Mouse (Mus musculus) heart, postnatal 0 days (tissue): ENCODE results near the gene AU021092. TPM values are rescaled to one million over a fixed set of nuclear protein-coding genes. Genes with fewer than 3 reads are reported as not detected.

Source experiments
- ATAC-seq: fragments of 200-750 bp; cut with Nextera tagmentation; 2 replicates; pipeline ENCODE4 v1.8.0; 2017; ENCODE audit warnings: low read depth, moderate number of reproducible peaks, moderate library complexity; ENCODE audit not compliant: insufficient read depth
- DNase-seq: peaks from one replicate; pipeline ENCODE4 v3.0.0-alpha.2; 2016; ENCODE audit warnings: low spot score
- H3K27ac ChIP-seq: fragments of 300-500 bp; sonication (generic); 2 replicates; pipeline ENCODE4 v1.5.1; 2014; ENCODE audit warnings: low read depth, mild to moderate bottlenecking
- H3K27me3 ChIP-seq: fragments of 300-500 bp; sonication (generic); 2 replicates; pipeline ENCODE4 v1.6.1; 2014; ENCODE audit warnings: low read length, mixed read lengths; ENCODE audit not compliant: control insufficient read depth, insufficient read depth
- H3K36me3 ChIP-seq: fragments of 300-500 bp; sonication (generic); replicated peaks from 2 replicates; pipeline ENCODE4 v1.6.1; 2014; ENCODE audit warnings: low read length, mixed read lengths; ENCODE audit not compliant: control insufficient read depth, insufficient read depth
- H3K4me1 ChIP-seq: fragments of 300-500 bp; sonication (generic); 2 replicates; pipeline ENCODE4 v1.6.1; 2014; ENCODE audit warnings: antibody characterized with exemption; ENCODE audit not compliant: control insufficient read depth, insufficient read depth
- H3K4me2 ChIP-seq: fragments of 300-500 bp; sonication (generic); 2 replicates; pipeline ENCODE4 v1.6.1; 2014; ENCODE audit warnings: low read depth, mild to moderate bottlenecking, low read length, moderate library complexity
- H3K4me3 ChIP-seq: fragments of 300-500 bp; sonication (generic); 2 replicates; pipeline ENCODE4 v1.5.1; 2014; ENCODE audit warnings: low read depth, low read length
- H3K9ac ChIP-seq: fragments of 300-500 bp; sonication (generic); replicated peaks from 2 replicates; pipeline ENCODE4 v1.6.1; 2014; ENCODE audit warnings: low read depth, low read length, mixed read lengths
- H3K9me3 ChIP-seq: fragments of 300-500 bp; sonication (generic); replicated peaks from 2 replicates; pipeline ENCODE4 v1.6.1; 2016; ENCODE audit warnings: low read length; ENCODE audit not compliant: control insufficient read depth
- CTCF ChIP-seq: IDR thresholded peaks from 2 replicates; pipeline ENCODE4 v1.5.1; 2016; ENCODE audit warnings: antibody characterized with exemption, control low read depth, low read depth
- EP300 ChIP-seq: IDR thresholded peaks from 2 replicates; pipeline ENCODE4 v1.6.1; 2016; ENCODE audit warnings: antibody characterized with exemption, low read depth
- WGBS: fragments of 180-500 bp; shearing (Covaris S2); extraction: QIAGEN DNeasy Blood & Tissue Kit; methylation state at CpG from one replicate; pipeline ENCODE4 v1.1.7; 2014; 5-methylcytosine and 5-hydroxymethylcytosine counted together
- polyA plus RNA-seq: library from polyadenylated mRNA; unstranded; fragments of >200 nt; fragmentation: Nextera tagmentation; extraction: Ambion mirVana; gene quantifications from 2 replicates; pipeline ENCODE4 v1.2.1, GENCODE M21; 2015
- total RNA-seq: library from RNA; depleted of rRNA; stranded (reverse); fragments of >200 nt; gene quantifications from 2 replicates; pipeline ENCODE4 v1.2.3, GENCODE M21; 2014; ENCODE audit warnings: low replicate concordance

AU021092 gene
- total and polyA plus RNA-seq, 2 experiments from 2014 or later, result 6.3 to 12.2 TPM

GRCm38 (mm10) chr16:5210365-5210764, 11.7 kb downstream of the AU021092 start:
- no peaks in the 10 kb centered on the region for H3K36me3 ChIP-seq
- H3K9me3 ChIP-seq, result no peaks in the 10 kb centered on the region
- H3K9ac ChIP-seq, result no peak overlapping the region
- H3K27me3 ChIP-seq, result no peaks in the 10 kb centered on the region
- H3K27ac ChIP-seq, result no peak overlapping the region
- no peak for ATAC-seq
- no peak for TF ChIP-seq CTCF
- no peak for TF ChIP-seq EP300
- WGBS, result 80% methylated on average over 2 of the region's 2 CpGs
- no peak overlapping the region for H3K4me2 ChIP-seq
- H3K4me1 ChIP-seq, result no peaks in the 10 kb centered on the region
- no peak for DNase-seq
- no peak overlapping the region for H3K4me3 ChIP-seq

GRCm38 (mm10) chr16:5206051-5206450, 16.0 kb downstream of the AU021092 start:
- no peak overlapping the region for H3K4me3 ChIP-seq
- 52% methylated on average over 5 of the region's 5 CpGs for WGBS
- H3K27ac ChIP-seq, result no peak overlapping the region
- TF ChIP-seq EP300 (no peak), CTCF (no peak)
- H3K9ac ChIP-seq, result no peak overlapping the region
- peaks cover 4% of the 10 kb centered on the region for H3K4me1 ChIP-seq
- no peaks in the 10 kb centered on the region for H3K27me3 ChIP-seq
- no peak overlapping the region for H3K4me2 ChIP-seq
- ATAC-seq, result no peak
- DNase-seq, result no peak
- H3K9me3 ChIP-seq, result no peaks in the 10 kb centered on the region
- H3K36me3 ChIP-seq, result 0 out of 2 replicates have a peak, but pooled peaks cover 3% of the 10 kb centered on the region

- ATAC-seq, result no peak
These were observed 16.6 kb downstream of the AU021092 start for GRCm38 (mm10) chr16:5205431-5205970.

DNA sequence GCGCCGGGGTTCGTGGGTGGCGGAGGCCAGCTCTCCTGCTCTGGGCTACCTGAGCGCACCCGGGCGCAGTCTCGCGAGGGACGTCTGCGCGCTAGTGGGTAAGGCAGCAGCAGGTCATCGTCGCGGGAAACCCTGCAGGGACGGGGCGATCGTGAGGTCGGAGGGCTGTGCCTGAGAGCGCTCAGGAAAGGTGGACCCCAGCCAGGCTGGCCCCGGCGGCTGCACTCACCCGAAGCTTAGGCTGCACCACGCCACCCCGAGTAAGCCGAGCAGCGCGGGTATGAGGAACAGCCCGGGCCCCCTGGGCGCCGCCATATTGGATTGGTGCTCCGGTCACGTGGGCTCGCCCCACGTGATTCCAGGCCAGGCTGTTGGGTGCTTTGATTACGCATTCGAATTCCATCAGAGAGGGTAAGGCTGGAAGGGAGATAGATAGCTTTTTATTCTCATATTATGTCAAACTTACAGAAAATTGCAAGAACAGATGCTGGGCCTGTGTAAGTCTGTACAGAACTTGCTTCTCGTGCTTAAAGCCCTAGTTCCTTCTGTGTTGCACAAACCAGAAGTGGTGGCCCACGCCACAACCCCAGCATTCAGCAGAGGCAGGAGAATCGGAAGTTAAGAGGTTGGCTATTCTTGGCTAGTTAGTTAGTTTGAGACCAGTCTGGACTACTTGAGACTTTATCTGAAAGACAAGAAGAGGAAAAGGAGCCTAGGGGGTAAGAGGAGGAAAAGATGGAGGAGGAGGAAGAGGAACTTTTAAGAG, 18.2 kb downstream of the AU021092 start, which contains the start of gene Nagpa:
Nagpa (minus strand) TSS at position 345 of the 766 bp plus-strand sequence.
- H3K4me1 ChIP-seq, result peaks cover 4% of the 10 kb centered on the region
- H3K27ac ChIP-seq, result peak within 1 kb of the TSS; percentile 28; the same call in 1 of the 2 replicates
- peak within 1 kb of the TSS; percentile 82 for H3K4me3 ChIP-seq
- ATAC-seq, result peak; percentile 90
- H3K27me3 ChIP-seq, result no peaks in the 10 kb centered on the region
- peak within 1 kb of the TSS; percentile 100 for H3K4me2 ChIP-seq
- H3K9ac ChIP-seq, result peak within 1 kb of the TSS; percentile 65
- peak; percentile 76 for DNase-seq
- WGBS, result 2% methylated on average over 40 of the region's 40 CpGs
- H3K36me3 ChIP-seq, result peaks cover 24% of the 10 kb centered on the region; the same call in 1 of the 2 replicates
- no peaks in the 10 kb centered on the region for H3K9me3 ChIP-seq
- TF ChIP-seq CTCF (no peak), EP300 (no peak)

More at GRCm38 (mm10) chr16:5205431-5205970, 16.6 kb downstream of the AU021092 start:
- H3K36me3 ChIP-seq, result peaks cover 9% of the 10 kb centered on the region; the same call in 1 of the 2 replicates
- no peaks in the 10 kb centered on the region for H3K27me3 ChIP-seq
- H3K4me3 ChIP-seq, result no peak overlapping the region
- H3K9me3 ChIP-seq, result no peaks in the 10 kb centered on the region
- no peak overlapping the region for H3K9ac ChIP-seq
- no peak for DNase-seq
- TF ChIP-seq CTCF (no peak), EP300 (no peak)
- WGBS, result 57% methylated on average over 5 of the region's 5 CpGs
- no peak overlapping the region for H3K27ac ChIP-seq
- no peak overlapping the region for H3K4me2 ChIP-seq
- peaks cover 4% of the 10 kb centered on the region for H3K4me1 ChIP-seq

DNA sequence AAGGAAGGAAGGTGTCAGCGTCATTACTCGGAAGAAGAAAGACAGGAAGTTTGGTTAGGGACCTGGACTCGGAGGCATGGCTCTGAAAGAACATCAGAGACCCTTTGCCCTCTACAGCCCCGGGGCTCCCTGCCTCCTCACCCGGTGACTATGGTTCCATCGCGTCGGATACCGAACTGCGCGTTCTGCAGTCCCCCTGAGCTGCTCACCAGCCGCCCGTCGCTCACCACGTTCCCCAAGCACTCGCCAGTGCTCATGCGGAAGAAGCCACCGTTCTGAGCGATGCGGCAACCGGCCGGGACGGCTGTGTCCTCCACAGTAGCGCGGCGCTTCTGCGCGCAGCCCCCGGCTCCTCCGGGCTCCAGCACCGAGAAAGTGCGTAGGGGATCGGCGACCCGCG, 18.9 kb downstream of the AU021092 start:
- Histone ChIP-seq H3K27ac (peak overlapping the region; percentile 28; the same call in 1 of the 2 replicates), H3K36me3 (peaks cover 30% of the 10 kb centered on the region; the same call in 1 of the 2 replicates), H3K4me1 (peaks cover 4% of the 10 kb centered on the region), H3K9ac (peak overlapping the region; percentile 65), H3K27me3 (no peaks in the 10 kb centered on the region), H3K9me3 (no peaks in the 10 kb centered on the region), H3K4me3 (peak overlapping the region; percentile 82), H3K4me2 (peak overlapping the region; percentile 100)
- ATAC-seq (peak; percentile 34; the same call in 1 of the 2 replicates), DNase-seq (no peak)
- TF ChIP-seq EP300 (no peak), CTCF (no peak)
- 1% methylated on average over 36 of the region's 36 CpGs for WGBS
